Mouse (Mus musculus) right cerebral cortex, postnatal 14 days (tissue): ENCODE measurements around the gene AW822073.
A peak's percentile ranks its signal among the peaks of the same experiment; 100 is the strongest.
"Not testable (repeated sequence)": the region's sequence is repeated elsewhere in the genome, so short reads cannot be mapped to it uniquely, and the experiment has no call there.

ENCODE experiments used
- DNase-seq: peaks from one replicate; pipeline ENCODE4 v3.0.0; 2022

AW822073 gene

DNA sequence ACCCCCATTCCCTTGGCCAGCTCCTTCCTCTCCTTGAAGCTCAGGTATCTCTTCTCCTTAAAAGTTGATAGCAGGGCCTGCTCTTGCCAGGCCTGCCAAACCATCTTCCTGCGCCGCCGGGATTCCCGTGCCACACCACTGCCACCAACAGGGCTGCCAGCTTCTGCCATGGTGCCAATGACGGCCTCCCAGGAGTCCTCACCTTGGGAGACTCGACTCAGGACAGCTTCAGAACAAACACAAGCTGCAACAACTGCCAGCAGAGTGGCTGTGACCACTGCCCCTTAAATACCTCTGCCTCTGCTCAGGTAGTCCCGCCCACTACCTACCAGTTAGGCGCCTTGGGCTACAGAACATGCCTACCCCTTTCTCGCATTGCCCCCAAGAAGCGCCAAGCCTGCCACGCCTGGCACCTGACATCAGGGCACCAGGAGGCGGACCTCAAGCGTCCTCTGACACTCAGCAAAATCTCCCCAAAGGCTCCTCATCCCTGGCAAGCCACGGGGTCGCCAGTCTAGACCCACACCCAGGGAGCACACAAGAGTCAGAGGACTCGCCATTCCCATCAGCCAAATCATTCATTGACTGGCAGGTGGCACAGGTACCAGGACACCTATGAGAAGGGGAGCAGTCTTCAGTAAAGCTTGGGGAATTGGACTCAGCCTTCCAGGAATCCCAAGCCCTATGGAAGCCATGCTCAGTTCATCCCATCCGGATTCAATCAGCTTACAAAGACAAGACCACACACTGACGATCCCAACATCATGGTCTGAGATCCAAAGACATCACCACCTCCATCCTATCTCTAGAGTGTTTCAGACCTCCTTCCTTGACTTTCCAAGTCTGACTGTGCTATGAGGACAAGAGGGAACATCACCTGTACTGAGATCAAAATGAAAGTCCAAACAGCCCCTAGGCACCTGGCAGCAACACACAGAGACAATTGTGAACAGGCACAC is at the start of gene AW822073:
Gene AW822073 (minus strand): TSS at position 104 of the 959 bp plus-strand sequence.
- peak; percentile 28 for DNase-seq

DNA sequence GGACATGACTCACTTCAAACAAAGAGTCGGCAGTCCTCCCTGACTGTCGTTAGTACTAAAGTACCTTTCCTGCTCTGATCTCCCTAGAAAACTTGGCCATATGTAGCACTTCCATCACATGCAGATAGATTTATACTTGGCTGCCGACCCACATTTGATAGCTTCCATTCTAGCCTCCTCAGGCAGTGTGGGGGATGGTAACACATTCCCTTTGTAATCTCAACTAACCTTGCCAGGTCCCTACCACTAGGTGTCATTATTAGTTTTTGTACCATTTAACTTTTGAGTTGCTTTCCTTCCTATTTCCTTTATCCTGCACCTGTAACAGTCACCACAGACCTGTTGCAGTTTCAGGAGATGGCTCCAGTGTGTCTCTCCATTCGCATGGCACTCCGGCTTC is 33.7 kb upstream of the AW822073 start:
- no peak for DNase-seq

DNA sequence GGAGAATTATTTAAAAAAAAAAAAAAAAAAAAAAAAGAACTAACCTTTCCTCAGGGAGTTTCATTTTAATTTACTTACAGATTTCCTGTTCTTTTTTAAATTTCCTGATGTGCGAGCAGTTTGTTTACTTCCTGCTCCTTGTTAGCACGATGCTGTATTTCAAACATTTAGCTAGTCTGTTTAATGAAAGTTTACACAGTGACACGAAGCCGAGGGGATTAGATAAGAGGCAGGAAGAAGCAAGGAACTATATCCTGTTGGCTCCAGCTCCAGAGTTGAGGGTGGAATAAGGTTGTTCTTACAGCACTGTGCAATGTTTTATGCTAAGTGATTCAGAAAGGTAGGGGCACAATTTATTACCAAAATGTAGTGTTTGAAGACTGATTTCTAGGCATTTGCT is 31.2 kb upstream of the AW822073 start:
- DNase-seq = no peak

DNA sequence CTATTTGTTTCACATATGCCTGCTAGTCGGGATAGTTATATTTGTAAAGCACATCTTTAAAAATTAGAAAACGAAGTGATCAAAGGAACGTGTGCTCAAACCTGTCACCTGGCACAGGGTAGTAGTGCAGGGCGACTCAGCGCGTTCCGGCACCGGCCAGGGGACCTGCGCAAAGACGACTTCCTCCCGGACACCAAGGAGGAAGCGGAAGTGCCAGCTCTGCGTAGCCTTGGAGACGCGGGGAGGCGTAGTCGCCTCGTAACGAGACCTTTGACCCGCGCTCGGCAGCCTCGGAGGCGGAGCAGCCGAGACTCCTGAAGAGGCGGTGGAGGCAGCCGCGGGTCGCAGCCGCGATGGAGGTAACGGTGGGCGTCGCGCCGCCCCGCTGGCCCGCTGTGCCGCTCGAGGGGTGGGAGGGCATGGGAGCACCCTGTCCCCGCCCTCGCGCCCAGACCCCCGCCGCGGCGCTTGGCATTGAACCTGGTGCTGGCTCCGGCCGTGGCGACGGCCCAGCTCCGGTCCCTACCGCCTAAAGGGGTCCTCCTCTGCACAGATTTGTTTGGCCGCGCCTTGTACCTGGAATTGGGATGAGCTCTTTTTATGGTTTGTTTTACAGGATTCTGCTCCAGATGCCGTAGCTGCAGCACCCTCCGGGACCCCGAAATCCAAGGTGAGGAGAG is 30.6 kb upstream of the AW822073 start, which contains the start of gene Gcc2:
Gene Gcc2 (plus strand): TSS at position 285 of the 680 bp plus-strand sequence.
- peak; percentile 94 for DNase-seq

DNA sequence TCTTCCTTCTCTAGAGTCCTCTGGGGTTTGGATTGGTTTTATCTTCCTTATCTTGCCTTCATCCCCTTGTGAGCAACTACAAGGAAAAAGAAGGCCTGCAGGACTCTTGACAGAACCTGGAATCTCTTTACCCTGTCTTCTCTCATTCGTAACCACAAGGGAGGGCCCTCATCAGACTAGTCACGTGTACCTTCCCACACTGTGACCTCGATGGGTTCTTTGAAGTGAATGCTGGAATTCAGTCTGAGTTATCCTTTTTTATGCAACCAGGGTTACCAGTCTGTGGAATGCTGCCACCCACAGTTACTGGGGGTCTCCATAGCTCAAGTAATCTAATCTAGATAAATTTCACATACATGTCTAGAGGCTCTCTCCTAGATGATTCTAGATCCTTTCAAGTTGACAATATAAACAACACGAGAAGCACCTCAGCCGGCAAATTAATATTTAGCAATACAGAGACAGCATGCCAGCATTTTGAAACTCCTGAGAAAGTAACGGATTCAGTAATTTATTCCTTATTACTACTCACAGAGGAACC is 30.0 kb upstream of the AW822073 start:
- DNase-seq = no peak

GRCm38 (mm10) chr10:58249535-58249934 is 24.8 kb upstream of the AW822073 start:
- no peak for DNase-seq

DNA sequence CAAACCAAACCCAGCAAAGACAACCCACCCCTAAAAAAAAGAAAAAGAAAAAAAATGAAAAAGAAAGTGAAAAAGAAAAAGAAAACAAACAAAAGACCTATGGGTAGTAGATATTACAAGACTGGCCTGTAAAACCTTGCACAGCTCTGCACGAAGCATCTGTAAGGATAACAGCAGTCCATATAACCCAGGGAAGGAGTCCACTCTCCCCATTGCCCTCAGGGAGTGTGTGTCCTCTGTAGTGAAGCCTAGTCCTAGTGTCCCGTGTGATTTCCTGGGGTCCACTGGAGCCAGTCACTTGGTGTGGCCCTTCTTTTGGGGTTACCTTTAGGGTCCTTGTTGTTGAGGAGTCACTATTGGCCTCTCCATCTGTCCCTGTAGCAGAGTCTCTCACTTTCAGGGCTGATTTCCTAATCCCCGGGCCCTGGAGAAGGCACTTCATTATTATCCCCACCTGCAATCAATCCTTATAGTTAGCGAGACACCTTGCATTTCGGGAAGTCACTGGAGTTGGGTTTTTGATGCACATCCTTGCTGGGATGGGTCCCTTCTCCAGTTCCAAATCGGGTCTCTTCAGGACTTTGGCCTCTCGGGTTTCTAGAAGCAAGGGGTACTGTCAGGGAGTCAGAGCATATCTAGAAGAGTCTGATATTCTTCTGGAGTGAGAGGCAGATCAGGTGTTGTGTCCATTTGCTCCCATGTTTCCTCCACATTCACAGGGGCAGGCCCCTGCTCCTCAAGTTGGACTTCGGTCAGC is 14.4 kb upstream of the AW822073 start:
- DNase-seq = peak; percentile 10

GRCm38 (mm10) chr10:58236613-58237012 is 11.9 kb upstream of the AW822073 start, which contains the start of gene Gm4981:
Gene Gm4981, minus strand, starts transcription at chr10:58236701.
- DNase-seq = no peak

- DNase-seq = not testable (repeated sequence)
Measured at GRCm38 (mm10) chr10:58234985-58235384, 10.3 kb upstream of the AW822073 start.

GRCm38 (mm10) chr10:58233740-58234121 is 9.0 kb upstream of the AW822073 start:
- not testable (repeated sequence) for DNase-seq

- not testable (repeated sequence) for DNase-seq
Measured at GRCm38 (mm10) chr10:58233054-58233739, 8.5 kb upstream of the AW822073 start.

DNA sequence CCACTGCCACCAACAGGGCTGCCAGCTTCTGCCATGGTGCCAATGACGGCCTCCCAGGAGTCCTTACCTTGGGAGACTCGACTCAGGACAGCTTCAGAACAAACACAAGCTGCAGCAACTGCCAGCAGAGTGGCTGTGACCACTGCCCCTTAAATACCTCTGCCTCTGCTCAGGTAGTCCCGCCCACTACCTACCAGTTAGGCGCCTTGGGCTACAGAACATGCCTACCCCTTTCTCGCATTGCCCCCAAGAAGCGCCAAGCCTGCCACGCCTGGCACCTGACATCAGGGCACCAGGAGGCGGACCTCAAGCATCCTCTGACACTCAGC is 7.9 kb upstream of the AW822073 start, which contains the start of gene Duxf3:
Gene Duxf3 (minus strand): TSS at position 35 of the 329 bp plus-strand sequence.
- not testable (repeated sequence) for DNase-seq

DNA sequence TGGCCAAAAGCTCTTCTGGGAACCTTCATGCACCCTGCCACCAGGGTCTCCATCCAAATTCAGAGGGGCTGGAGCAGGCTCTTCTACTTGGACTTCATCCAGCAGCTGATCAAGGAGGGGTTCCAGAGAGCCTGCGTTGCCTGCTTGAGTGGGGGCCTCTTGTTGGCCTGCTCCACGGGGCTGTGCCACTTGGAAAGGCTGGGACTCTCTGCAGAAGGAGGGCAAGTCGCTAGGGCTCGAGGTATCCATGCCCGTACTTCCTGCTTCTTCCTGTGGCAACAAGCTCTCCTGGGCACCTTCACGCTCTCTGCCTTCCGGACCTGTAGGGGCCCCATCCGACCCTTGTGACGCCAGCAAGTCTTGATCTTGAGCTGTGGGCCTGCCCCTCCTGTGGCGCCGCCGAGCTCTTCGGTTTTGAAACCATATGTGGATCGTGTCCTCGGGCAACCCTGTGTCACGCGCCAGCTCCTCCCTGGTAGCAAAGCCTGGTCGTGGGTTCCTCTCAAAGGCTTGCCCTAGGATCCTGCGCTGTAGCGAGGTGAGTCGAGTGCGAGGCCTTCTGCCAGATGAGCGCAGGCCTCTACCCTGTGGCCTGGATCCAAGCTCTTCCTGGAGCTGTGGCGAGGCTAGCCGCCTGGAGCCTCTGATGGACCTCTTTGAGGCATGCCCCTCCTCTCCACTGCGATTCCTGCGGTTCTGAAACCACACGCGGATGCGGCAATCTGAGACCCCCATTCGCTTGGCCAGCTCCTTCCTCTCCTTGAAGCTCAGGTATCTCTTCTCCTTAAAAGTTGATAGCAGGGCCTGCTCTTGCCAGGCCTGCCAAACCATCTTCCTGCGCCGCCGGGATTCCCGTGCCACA is 7.3 kb upstream of the AW822073 start:
- DNase-seq = peak; percentile 65

- DNase-seq = not testable (repeated sequence)
Measured at GRCm38 (mm10) chr10:58231088-58231487, 6.4 kb upstream of the AW822073 start.

GRCm38 (mm10) chr10:58230021-58230420 is 5.3 kb upstream of the AW822073 start:
- not testable (repeated sequence) for DNase-seq

DNA sequence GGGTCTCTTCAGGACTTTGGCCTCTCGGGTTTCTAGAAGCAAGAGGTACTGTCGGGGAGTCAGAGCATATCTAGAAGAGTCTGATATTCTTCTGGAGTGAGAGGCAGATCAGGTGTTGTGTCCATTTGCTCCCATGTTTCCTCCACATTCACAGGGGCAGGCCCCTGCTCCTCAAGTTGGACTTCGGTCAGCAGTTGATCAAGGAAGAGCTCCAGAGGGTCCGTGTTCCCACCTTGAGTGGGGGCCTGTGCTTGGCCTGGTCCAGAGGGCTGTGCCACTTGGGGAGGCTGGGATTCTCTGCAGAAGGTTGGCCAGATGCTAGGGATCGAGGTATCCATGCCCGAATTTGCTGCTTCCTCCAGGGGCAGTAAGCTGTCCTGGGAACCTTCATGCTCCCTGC is 3.1 kb upstream of the AW822073 start:
- DNase-seq = not testable (repeated sequence)

DNA sequence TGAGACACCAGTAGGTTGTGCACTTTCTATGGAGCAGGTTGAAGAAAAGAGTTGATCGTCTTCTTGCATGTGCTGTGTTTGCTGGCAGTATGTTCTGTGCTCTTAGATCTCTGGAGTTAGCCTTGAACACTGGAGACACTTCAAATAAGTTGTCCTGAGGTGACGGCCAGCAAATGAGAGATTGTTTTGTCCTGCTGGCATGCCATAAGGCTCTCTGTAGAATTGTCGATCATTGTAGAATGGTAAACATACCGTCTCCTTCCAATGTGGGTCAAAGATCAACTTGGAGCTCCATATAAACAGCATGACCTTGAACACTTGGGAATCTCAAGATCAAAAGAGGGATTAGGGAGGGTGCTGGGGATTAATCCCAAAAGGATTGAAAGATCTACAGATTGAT is 1.6 kb upstream of the AW822073 start:
- not testable (repeated sequence) for DNase-seq

GRCm38 (mm10) chr10:58223972-58224805 is 541 bp downstream of the AW822073 start:
- DNase-seq = peak; percentile 62

DNA sequence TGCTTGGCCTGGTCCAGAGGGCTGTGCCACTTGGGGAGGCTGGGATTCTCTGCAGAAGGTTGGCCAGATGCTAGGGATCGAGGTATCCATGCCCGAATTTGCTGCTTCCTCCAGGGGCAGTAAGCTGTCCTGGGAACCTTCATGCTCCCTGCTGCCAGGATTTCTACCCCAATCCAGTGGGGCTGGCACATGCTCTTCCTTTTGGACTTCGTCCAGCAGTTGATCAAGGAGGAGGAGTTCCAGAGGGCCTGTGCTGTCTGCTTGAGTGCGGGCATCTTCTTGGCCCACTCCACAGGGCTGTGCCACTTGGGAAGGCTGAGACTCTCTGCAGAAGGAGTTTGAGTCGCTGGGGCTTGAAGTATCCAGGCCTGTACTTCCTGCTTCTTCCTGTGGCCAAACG is 1.6 kb downstream of the AW822073 start:
- not testable (repeated sequence) for DNase-seq

DNA sequence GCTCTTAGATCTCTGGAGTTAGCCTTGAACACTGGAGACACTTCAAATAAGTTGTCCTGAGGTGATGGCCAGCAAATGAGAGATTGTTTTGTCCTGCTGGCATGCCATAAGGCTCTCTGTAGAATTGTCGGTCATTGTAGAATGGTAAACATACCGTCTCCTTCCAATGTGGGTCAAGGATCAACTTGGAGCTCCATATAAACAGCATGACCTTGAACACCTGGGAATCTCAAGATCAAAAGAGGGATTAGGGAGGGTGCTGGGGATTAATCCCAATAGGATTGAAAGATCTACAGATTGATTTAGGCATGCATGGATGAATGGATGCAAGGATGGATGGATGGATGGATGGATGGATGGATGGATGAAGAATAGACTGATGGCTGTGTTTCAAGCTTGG is 3.2 kb downstream of the AW822073 start:
- DNase-seq = not testable (repeated sequence)
